Mouse (Mus musculus) midbrain, embryonic 16.5 days (tissue): ENCODE results near the gene Faxc. TPM values are rescaled to one million over a fixed set of nuclear protein-coding genes. Genes with fewer than 3 reads are reported as not detected.

Experiments
- ATAC-seq: fragments of 200-750 bp; cut with Nextera tagmentation; 2 replicates; pipeline ENCODE4 v1.8.0; 2017; ENCODE audit warnings: moderate TSS enrichment
- H3K27ac ChIP-seq: fragments of 300-500 bp; sonication (generic); 2 replicates; pipeline ENCODE4 v1.5.1; 2014; ENCODE audit warnings: mild to moderate bottlenecking, low read length, mixed read lengths
- H3K27me3 ChIP-seq: fragments of 300-500 bp; sonication (generic); 2 replicates; pipeline ENCODE4 v1.6.1; 2014; ENCODE audit warnings: low read depth, low read length, mixed read lengths; ENCODE audit not compliant: control insufficient read depth, insufficient read depth
- H3K36me3 ChIP-seq: fragments of 300-500 bp; sonication (generic); 2 replicates; pipeline ENCODE4 v1.6.1; 2014; ENCODE audit warnings: mild to moderate bottlenecking, low read length, moderate library complexity, mixed read lengths; ENCODE audit not compliant: control insufficient read depth, insufficient read depth
- H3K4me1 ChIP-seq: fragments of 300-500 bp; sonication (generic); 2 replicates; pipeline ENCODE4 v1.6.1; 2014; ENCODE audit warnings: mild to moderate bottlenecking, low read length, mixed read lengths; ENCODE audit not compliant: control insufficient read depth, insufficient read depth
- H3K4me2 ChIP-seq: fragments of 300-500 bp; sonication (generic); 2 replicates; pipeline ENCODE4 v1.6.1; 2014; ENCODE audit warnings: mild to moderate bottlenecking, low read length, mixed read lengths
- H3K4me3 ChIP-seq: fragments of 300-500 bp; sonication (generic); 2 replicates; pipeline ENCODE4 v1.5.1; 2014; ENCODE audit warnings: low read depth, mild to moderate bottlenecking, low read length, moderate library complexity, mixed read lengths
- H3K9ac ChIP-seq: fragments of 300-500 bp; sonication (generic); 2 replicates; pipeline ENCODE4 v1.6.1; 2014; ENCODE audit warnings: low read depth, low read length, mixed read lengths
- H3K9me3 ChIP-seq: fragments of 300-500 bp; sonication (generic); replicated peaks from 2 replicates; pipeline ENCODE4 v1.6.1; 2014; ENCODE audit warnings: mild to moderate bottlenecking, low read length, mixed read lengths; ENCODE audit not compliant: control insufficient read depth, poor library complexity, severe bottlenecking
- WGBS: fragments of 180-500 bp; shearing (Covaris S2); extraction: QIAGEN DNeasy Blood & Tissue Kit; methylation state at CpG from one replicate; pipeline ENCODE4 v1.1.7; 2014; 5-methylcytosine and 5-hydroxymethylcytosine counted together
- polyA plus RNA-seq: library from polyadenylated mRNA; unstranded; fragments of >200 nt; fragmentation: Nextera tagmentation; extraction: Ambion mirVana; gene quantifications from 2 replicates; pipeline ENCODE4 v1.2.1, GENCODE M21; 2015

The Faxc gene
- polyA plus RNA-seq, 1 experiment from 2014 or later = 18.5 TPM

GRCm38 (mm10) chr4:21952255-21952654, 21.1 kb downstream of the Faxc start:
- Histone ChIP-seq H3K4me2 (no peak overlapping the region), H3K9me3 (no peaks in the 10 kb centered on the region), H3K4me1 (no peaks in the 10 kb centered on the region), H3K4me3 (no peak overlapping the region), H3K27ac (no peak overlapping the region), H3K36me3 (peaks cover 9% of the 10 kb centered on the region), H3K27me3 (no peaks in the 10 kb centered on the region), H3K9ac (no peak overlapping the region)
- ATAC-seq = no peak
- WGBS = 83% methylated on average over 2 of the region's 2 CpGs

GRCm38 (mm10) chr4:21957570-21958321, 26.6 kb downstream of the Faxc start:
- Histone ChIP-seq H3K36me3 (peaks cover 11% of the 10 kb centered on the region), H3K4me3 (no peak overlapping the region), H3K27me3 (no peaks in the 10 kb centered on the region), H3K4me1 (no peaks in the 10 kb centered on the region), H3K27ac (no peak overlapping the region), H3K9ac (no peak overlapping the region), H3K9me3 (no peaks in the 10 kb centered on the region), H3K4me2 (no peak overlapping the region)
- no peak for ATAC-seq
- WGBS = 57% methylated on average over 7 of the region's 7 CpGs

- 56% methylated on average over 1 of the region's 1 CpGs for WGBS
- Histone ChIP-seq H3K4me3 (no peak overlapping the region), H3K27me3 (no peaks in the 10 kb centered on the region), H3K9me3 (no peaks in the 10 kb centered on the region), H3K4me2 (no peak overlapping the region), H3K36me3 (0 out of 2 replicates have a peak, but pooled peaks cover 2% of the 10 kb centered on the region), H3K4me1 (no peaks in the 10 kb centered on the region), H3K9ac (no peak overlapping the region), H3K27ac (no peak overlapping the region)
- no peak for ATAC-seq
These were observed 40.8 kb downstream of the Faxc start for GRCm38 (mm10) chr4:21971949-21972348.

- no peaks in the 10 kb centered on the region for H3K9me3 ChIP-seq
- 57% methylated on average over 3 of the region's 3 CpGs for WGBS
- ATAC-seq = no peak
- H3K4me2 ChIP-seq = no peak overlapping the region
- no peak overlapping the region for H3K27ac ChIP-seq
- no peaks in the 10 kb centered on the region for H3K27me3 ChIP-seq
- no peaks in the 10 kb centered on the region for H3K4me1 ChIP-seq
- no peak overlapping the region for H3K9ac ChIP-seq
- H3K36me3 ChIP-seq = 0 out of 2 replicates have a peak, but pooled peaks cover 2% of the 10 kb centered on the region
- H3K4me3 ChIP-seq = no peak overlapping the region
These were observed 43.0 kb downstream of the Faxc start for GRCm38 (mm10) chr4:21974126-21974525.

- Histone ChIP-seq H3K27ac (no peak overlapping the region), H3K4me3 (no peak overlapping the region), H3K4me2 (no peak overlapping the region), H3K9me3 (no peaks in the 10 kb centered on the region), H3K36me3 (peaks cover 8% of the 10 kb centered on the region), H3K4me1 (no peaks in the 10 kb centered on the region), H3K27me3 (no peaks in the 10 kb centered on the region), H3K9ac (no peak overlapping the region)
- WGBS = 88% methylated on average over 4 of the region's 4 CpGs
- ATAC-seq = no peak
These were observed 49.3 kb downstream of the Faxc start for GRCm38 (mm10) chr4:21980471-21980870.

GRCm38 (mm10) chr4:21982449-21982848, 51.3 kb downstream of the Faxc start:
- Histone ChIP-seq H3K36me3 (peaks cover 8% of the 10 kb centered on the region), H3K27me3 (no peaks in the 10 kb centered on the region), H3K27ac (no peak overlapping the region), H3K4me3 (no peak overlapping the region), H3K4me2 (no peak overlapping the region), H3K4me1 (no peaks in the 10 kb centered on the region), H3K9ac (no peak overlapping the region), H3K9me3 (no peaks in the 10 kb centered on the region)
- 90% methylated on average over 9 of the region's 9 CpGs for WGBS
- ATAC-seq = no peak

GRCm38 (mm10) chr4:21986857-21987256, 55.7 kb downstream of the Faxc start:
- 88% methylated on average over 8 of the region's 8 CpGs for WGBS
- Histone ChIP-seq H3K4me3 (no peak overlapping the region), H3K4me1 (no peaks in the 10 kb centered on the region), H3K9ac (no peak overlapping the region), H3K27me3 (no peaks in the 10 kb centered on the region), H3K27ac (no peak overlapping the region), H3K36me3 (peaks cover 8% of the 10 kb centered on the region; the same call in 1 of the 2 replicates), H3K9me3 (no peaks in the 10 kb centered on the region), H3K4me2 (no peak overlapping the region)
- ATAC-seq = no peak

GRCm38 (mm10) chr4:21987460-21987859, 56.3 kb downstream of the Faxc start:
- Histone ChIP-seq H3K27ac (no peak overlapping the region), H3K9ac (no peak overlapping the region), H3K36me3 (peaks cover 4% of the 10 kb centered on the region; the same call in 1 of the 2 replicates), H3K4me3 (no peak overlapping the region), H3K27me3 (no peaks in the 10 kb centered on the region), H3K9me3 (no peaks in the 10 kb centered on the region), H3K4me1 (no peaks in the 10 kb centered on the region), H3K4me2 (no peak overlapping the region)
- no peak for ATAC-seq
- 90% methylated on average over 10 of the region's 10 CpGs for WGBS

- Histone ChIP-seq H3K4me2 (no peak overlapping the region), H3K27ac (no peak overlapping the region), H3K9ac (no peak overlapping the region), H3K36me3 (peaks cover 10% of the 10 kb centered on the region), H3K27me3 (no peaks in the 10 kb centered on the region), H3K9me3 (no peaks in the 10 kb centered on the region), H3K4me3 (no peak overlapping the region), H3K4me1 (no peaks in the 10 kb centered on the region)
- 82% methylated on average over 3 of the region's 3 CpGs for WGBS
- no peak for ATAC-seq
These were observed 58.5 kb downstream of the Faxc start for GRCm38 (mm10) chr4:21989571-21990091.
